Mouse (Mus musculus) myocyte (in vitro differentiated cells): Measurements from ENCODE around the gene Mia2. TPM values are rescaled to one million over a fixed set of nuclear protein-coding genes. Genes with fewer than 3 reads are reported as not detected.

Experiments used
- H3K27me3 ChIP-seq: one replicate; pipeline ENCODE4 v1.6.1; 2011; ENCODE audit not compliant: control insufficient read depth, insufficient read depth, insufficient read length
- H3K36me3 ChIP-seq: one replicate; pipeline ENCODE4 v1.6.1; 2011; ENCODE audit not compliant: control insufficient read depth, insufficient read depth
- H3K4me2 ChIP-seq: one replicate; pipeline ENCODE4 v1.6.1; 2011; ENCODE audit warnings: low read depth, control low read depth
- H3K4me3 ChIP-seq: one replicate; pipeline ENCODE4 v1.5.1; 2011; ENCODE audit warnings: mild to moderate bottlenecking, control low read depth, moderate library complexity
- H3K79me2 ChIP-seq: one replicate; pipeline ENCODE4 v1.6.1; 2011; ENCODE audit not compliant: control insufficient read depth, insufficient read depth
- H3ac ChIP-seq: one replicate; pipeline ENCODE4 v1.6.1; 2011; ENCODE audit not compliant: control insufficient read depth, insufficient read length
- CEBPB ChIP-seq: IDR thresholded peaks from 2 replicates; pipeline ENCODE4 v1.6.1; 2011; ENCODE audit warnings: mild to moderate bottlenecking, moderate library complexity; ENCODE audit not compliant: poor library complexity, insufficient read depth, severe bottlenecking
- E2F4 ChIP-seq: IDR thresholded peaks from one replicate; pipeline ENCODE4 v1.6.1; 2011; ENCODE audit warnings: mild to moderate bottlenecking, control low read depth, moderate library complexity; ENCODE audit not compliant: insufficient read depth
- MAX ChIP-seq: IDR thresholded peaks from one replicate; pipeline ENCODE4 v1.6.1; 2011; ENCODE audit warnings: low read depth, mild to moderate bottlenecking, control low read depth
- MYOD1 ChIP-seq, 3 experiments: IDR thresholded peaks; one replicate each; pipeline ENCODE4 v1.6.1; 2011; ENCODE audit warnings: control low read depth in 2 of 3, low read depth in 2 of 3, mild to moderate bottlenecking in 2 of 3, moderate library complexity in 1 of 3; ENCODE audit not compliant: insufficient read length in 2 of 3, control insufficient read depth in 1 of 3
- MYOG ChIP-seq, 3 experiments: IDR thresholded peaks; one replicate each; pipeline ENCODE4 v1.6.1; 2011; ENCODE audit warnings: control low read depth in 2 of 3, low read depth in 2 of 3, mild to moderate bottlenecking in 2 of 3; ENCODE audit not compliant: insufficient read length in 2 of 3, control insufficient read depth in 1 of 3, insufficient read depth in 1 of 3
- POLR2A ChIP-seq: IDR thresholded peaks from one replicate; pipeline ENCODE4 v1.6.1; 2011; ENCODE audit warnings: low read depth, mild to moderate bottlenecking, control low read depth, moderate library complexity; ENCODE audit not compliant: insufficient read length
- POLR2AphosphoS2 ChIP-seq: IDR thresholded peaks from one replicate; pipeline ENCODE4 v1.6.1; 2011; ENCODE audit warnings: low read depth, control low read depth; ENCODE audit not compliant: insufficient read length
- REST ChIP-seq: IDR thresholded peaks from one replicate; pipeline ENCODE4 v1.6.1; 2011; ENCODE audit warnings: mild to moderate bottlenecking, control low read depth, moderate library complexity; ENCODE audit not compliant: insufficient read depth, insufficient read length
- SRF ChIP-seq: IDR thresholded peaks from one replicate; pipeline ENCODE4 v1.6.1; 2011; ENCODE audit warnings: low read depth; ENCODE audit not compliant: control insufficient read depth, insufficient read length
- TCF12 ChIP-seq: IDR thresholded peaks from one replicate; pipeline ENCODE4 v1.6.1; 2011; ENCODE audit warnings: mild to moderate bottlenecking, control low read depth; ENCODE audit not compliant: poor library complexity, insufficient read depth, severe bottlenecking
- TCF3 ChIP-seq: IDR thresholded peaks from one replicate; pipeline ENCODE4 v1.6.1; 2011; ENCODE audit warnings: low read depth, control low read depth; ENCODE audit not compliant: insufficient read length
- USF1 ChIP-seq: IDR thresholded peaks from one replicate; pipeline ENCODE4 v1.6.1; 2011; ENCODE audit warnings: low read depth, mild to moderate bottlenecking, control low read depth, moderate library complexity
- polyA plus RNA-seq: library from polyadenylated mRNA; unstranded; fragments of >200 nt; fragmentation: generic; extraction: Trizol; gene quantifications from one replicate; pipeline ENCODE4 v1.2.1, GENCODE M21; 2012; ENCODE audit warnings: missing spikeins

The Mia2 gene
- polyA plus RNA-seq, 1 experiment = 22.6 TPM

DNA sequence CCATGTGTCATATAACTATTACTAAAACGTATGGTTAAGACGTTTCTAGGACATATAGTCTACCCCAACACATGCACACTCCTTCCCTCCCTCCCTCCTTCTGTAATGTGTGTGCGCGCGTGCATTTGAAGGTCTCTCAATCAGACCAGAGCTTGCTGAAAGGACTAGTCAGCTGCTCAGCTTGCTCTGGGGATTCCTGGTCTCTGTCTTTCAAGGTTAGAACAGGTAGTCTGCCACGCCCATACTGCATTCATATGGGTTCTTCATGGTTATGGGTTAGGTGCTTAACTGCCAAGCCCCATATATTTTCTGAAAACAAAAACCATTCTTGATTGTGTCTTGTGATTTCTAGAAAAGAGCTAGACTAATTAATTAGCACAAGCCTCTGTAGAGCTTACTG, 110.0 kb downstream of the Mia2 start:
- peaks cover 4% of the 10 kb centered on the region for H3K36me3 ChIP-seq
- no peak overlapping the region for H3ac ChIP-seq

GRCm38 (mm10) chr12:59206208-59206999, 110.8 kb downstream of the Mia2 start:
- peaks cover 4% of the 10 kb centered on the region for H3K36me3 ChIP-seq
- peaks cover 5% of the 10 kb centered on the region for H3K79me2 ChIP-seq
- peak overlapping the region; percentile 46 for H3K4me2 ChIP-seq
- TF ChIP-seq USF1 (no peak), MAX (no peak), TCF12 (no peak), SRF (no peak), MYOD1 (IDR thresholded peaks at IDR 0.05; ENCODE audit: control insufficient read depth in 1 of 3, insufficient read length in 2 of 3, low read depth in 2 of 3) (no peak), POLR2A (no peak), TCF3 (no peak), E2F4 (no peak), REST (no peak), POLR2AphosphoS2 (no peak), CEBPB (no peak), MYOG (IDR thresholded peaks at IDR 0.05; ENCODE audit: control insufficient read depth in 1 of 3, insufficient read depth in 1 of 3, insufficient read length in 2 of 3, low read depth in 2 of 3) (no peak)
- H3K4me3 ChIP-seq = no peak overlapping the region
- no peak overlapping the region for H3ac ChIP-seq
- H3K27me3 ChIP-seq = no peaks in the 10 kb centered on the region

More for the DNA sequence above, 110.0 kb downstream of the Mia2 start:
- no peak overlapping the region for H3K4me2 ChIP-seq
- peaks cover 5% of the 10 kb centered on the region for H3K79me2 ChIP-seq
- no peak overlapping the region for H3K4me3 ChIP-seq
- no peaks in the 10 kb centered on the region for H3K27me3 ChIP-seq
- no peak for TF ChIP-seq POLR2A
- TF ChIP-seq MAX = no peak
- TF ChIP-seq REST = no peak
- no peak for TF ChIP-seq MYOG (IDR thresholded peaks at IDR 0.05; ENCODE audit: control insufficient read depth in 1 of 3, insufficient read depth in 1 of 3, insufficient read length in 2 of 3, low read depth in 2 of 3)
- no peak for TF ChIP-seq USF1
- no peak for TF ChIP-seq E2F4
- TF ChIP-seq POLR2AphosphoS2 = no peak
- TF ChIP-seq TCF3 = no peak
- no peak for TF ChIP-seq MYOD1 (IDR thresholded peaks at IDR 0.05; ENCODE audit: control insufficient read depth in 1 of 3, insufficient read length in 2 of 3, low read depth in 2 of 3)
- TF ChIP-seq SRF = no peak
- no peak for TF ChIP-seq TCF12
- TF ChIP-seq CEBPB = no peak

DNA sequence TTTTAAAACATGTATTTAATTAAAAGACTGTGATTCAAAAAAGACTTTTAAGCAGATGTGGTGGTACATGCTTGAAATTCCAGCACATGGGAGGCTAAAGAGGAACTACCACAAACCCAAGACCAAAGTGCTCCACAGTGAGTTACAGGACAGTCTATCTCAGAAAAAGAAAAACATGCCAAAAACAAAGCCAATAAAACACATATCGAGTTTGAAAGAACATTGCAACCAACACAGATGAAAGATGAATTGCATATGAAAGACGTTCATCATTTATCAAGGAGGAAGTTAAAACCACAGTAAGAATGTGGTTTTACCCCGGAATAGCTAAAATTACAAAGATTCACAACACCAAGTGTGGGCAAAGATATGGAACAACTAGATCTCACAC, 111.4 kb downstream of the Mia2 start:
- TF ChIP-seq MYOG (IDR thresholded peaks at IDR 0.05; ENCODE audit: control insufficient read depth in 1 of 3, insufficient read depth in 1 of 3, insufficient read length in 2 of 3, low read depth in 2 of 3) = no peak
- TF ChIP-seq SRF = no peak
- TF ChIP-seq TCF12 = no peak
- no peak for TF ChIP-seq TCF3
- TF ChIP-seq CEBPB = no peak
- TF ChIP-seq POLR2AphosphoS2 = no peak
- no peak for TF ChIP-seq E2F4
- TF ChIP-seq MYOD1 (IDR thresholded peaks at IDR 0.05; ENCODE audit: control insufficient read depth in 1 of 3, insufficient read length in 2 of 3, low read depth in 2 of 3) = no peak
- no peak for TF ChIP-seq USF1
- no peak for TF ChIP-seq REST
- TF ChIP-seq MAX = no peak
- TF ChIP-seq POLR2A = no peak
- Histone ChIP-seq H3K4me3 (no peak overlapping the region), H3K36me3 (peaks cover 4% of the 10 kb centered on the region), H3K79me2 (peaks cover 5% of the 10 kb centered on the region), H3K27me3 (no peaks in the 10 kb centered on the region), H3K4me2 (peak overlapping the region; percentile 46), H3ac (no peak overlapping the region)

GRCm38 (mm10) chr12:59207814-59208213, 112.2 kb downstream of the Mia2 start:
- TF ChIP-seq POLR2A (no peak), POLR2AphosphoS2 (no peak), MYOG (IDR thresholded peaks at IDR 0.05; ENCODE audit: control insufficient read depth in 1 of 3, insufficient read depth in 1 of 3, insufficient read length in 2 of 3, low read depth in 2 of 3) (no peak), CEBPB (no peak), E2F4 (no peak), TCF3 (no peak), MYOD1 (IDR thresholded peaks at IDR 0.05; ENCODE audit: control insufficient read depth in 1 of 3, insufficient read length in 2 of 3, low read depth in 2 of 3) (no peak)
- Histone ChIP-seq H3K4me3 (no peak overlapping the region), H3K27me3 (no peaks in the 10 kb centered on the region), H3K36me3 (peaks cover 4% of the 10 kb centered on the region), H3K79me2 (peaks cover 6% of the 10 kb centered on the region), H3ac (no peak overlapping the region), H3K4me2 (no peak overlapping the region)
